Mouse (Mus musculus) embryonic fibroblast, embryonic 13.5 days (primary cell): ENCODE measurements around the gene Ptpre.

ENCODE experiments used
- CTCF ChIP-seq: IDR thresholded peaks from 2 replicates; pipeline ENCODE4 v1.5.1; 2011; ENCODE audit warnings: mild to moderate bottlenecking, control low read depth, low read length, moderate library complexity, borderline replicate concordance; ENCODE audit not compliant: insufficient read depth
- POLR2A ChIP-seq: IDR thresholded peaks from 2 replicates; pipeline ENCODE4 v1.6.1; 2011; ENCODE audit warnings: low read depth, mild to moderate bottlenecking, control low read depth, low read length, moderate library complexity

DNA sequence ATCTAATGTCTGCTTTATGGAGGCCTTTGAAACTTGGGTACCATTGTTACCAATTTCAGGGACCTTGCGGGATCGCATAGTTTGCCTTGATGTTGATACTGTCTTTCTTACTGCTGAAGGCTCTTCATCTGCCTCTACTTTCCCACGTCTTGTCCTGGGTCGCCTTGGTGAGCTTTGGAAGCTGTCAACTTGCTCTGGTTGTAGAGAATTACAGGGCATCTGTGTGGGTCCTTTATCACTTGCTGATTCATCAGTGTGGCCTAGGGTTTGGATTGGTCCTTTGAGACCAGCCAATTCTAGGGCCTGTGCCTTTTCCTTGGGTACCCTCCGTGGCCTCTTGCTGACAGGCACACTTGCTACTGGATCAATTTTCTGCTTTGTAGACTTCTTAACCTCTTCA, 157.5 kb downstream of the Ptpre start:
- TF ChIP-seq CTCF, result no peak
- no peak for TF ChIP-seq POLR2A
